Mouse (Mus musculus) layer of hippocampus, postnatal 14 days (tissue): ENCODE results near the gene Plin3. TPM values are rescaled to one million over a fixed set of nuclear protein-coding genes. Genes with fewer than 3 reads are reported as not detected.

Source experiments
- DNase-seq, 2 experiments: peaks; one replicate each; pipeline ENCODE4 v3.0.0; 2021 to 2022; ENCODE audit warnings: low spot score in 2 of 2, mixed read lengths in 1 of 2
- total RNA-seq, 2 experiments: library from RNA; stranded (reverse); gene quantifications; 2 replicates each; pipeline ENCODE4 v1.2.3; 2021

Plin3 gene
- total RNA-seq, 2 experiments from 2014 or later, result 5.1 to 9.1 TPM

DNA sequence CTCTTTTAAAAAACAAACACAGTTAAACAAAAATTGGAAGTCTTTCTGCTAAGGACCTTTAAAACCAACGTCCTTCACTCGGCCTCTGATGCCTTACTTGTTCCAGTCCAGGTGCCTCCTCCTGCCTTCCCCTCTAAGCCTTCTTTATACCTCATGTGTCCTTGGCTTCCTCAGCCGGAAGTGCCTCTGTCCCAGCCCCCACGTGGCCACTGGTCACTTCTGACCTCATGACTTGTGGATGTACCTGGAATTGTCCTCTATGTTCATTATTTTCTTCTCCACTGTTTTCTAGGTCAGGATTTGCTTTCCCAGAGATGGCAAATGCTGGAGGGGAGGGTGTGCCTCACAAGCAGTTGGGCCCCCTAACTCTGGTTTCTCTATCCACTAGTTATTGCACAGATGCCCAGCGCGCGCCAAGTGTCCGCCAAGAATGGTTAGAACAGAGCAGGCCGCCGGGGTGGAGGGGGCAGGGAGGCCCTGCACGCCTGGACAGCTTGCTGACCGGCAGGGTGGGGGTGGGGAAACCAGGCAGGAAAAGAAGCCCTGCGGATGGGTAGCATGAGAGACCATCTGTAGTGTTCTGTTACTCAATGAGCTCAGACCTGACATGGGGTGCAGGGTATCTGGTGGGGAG lies 9.8 kb upstream of the Plin3 start:
- DNase-seq, result no peak

DNA sequence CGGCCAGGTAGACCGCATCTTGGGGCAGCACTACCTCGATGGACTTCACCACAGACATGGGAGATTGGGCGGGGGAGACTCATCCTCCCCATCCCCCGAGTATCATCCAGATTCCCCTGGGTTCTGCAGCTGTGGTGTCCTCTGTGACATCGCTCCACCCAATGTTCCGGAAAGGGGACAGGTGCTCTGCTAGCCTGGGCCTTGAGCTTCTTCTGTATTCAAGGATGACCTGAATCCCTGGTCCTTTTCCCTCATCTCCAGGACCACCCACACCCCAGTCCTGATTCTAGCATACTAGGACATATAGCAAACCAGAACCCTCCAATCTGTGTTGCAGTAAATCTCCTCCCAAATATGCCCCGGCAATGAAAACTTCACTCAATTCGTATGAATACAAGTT lies 7.5 kb upstream of the Plin3 start, which contains the start of gene Arrdc5:
Arrdc5 (minus strand) TSS at position 101 of the 400 bp plus-strand sequence.
- DNase-seq, result no peak

DNA sequence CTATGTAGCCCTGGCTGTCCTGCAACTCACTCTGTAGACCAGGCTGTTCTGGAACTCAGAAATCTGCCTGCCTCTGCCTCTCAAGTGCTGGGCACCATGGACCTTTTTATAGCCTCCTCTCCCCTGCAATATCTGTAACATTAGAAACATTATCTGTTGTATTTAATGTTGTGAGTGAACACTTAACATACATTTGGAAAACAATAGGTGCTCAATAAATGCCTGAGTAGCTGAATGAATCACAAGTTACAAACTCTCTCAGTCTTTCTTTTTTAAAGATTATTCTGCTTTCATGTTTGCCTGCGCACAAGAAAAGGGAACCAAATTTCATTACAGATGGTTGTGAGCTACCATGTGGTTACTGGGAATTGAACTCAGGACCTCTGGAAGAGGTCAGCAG lies 5.6 kb upstream of the Plin3 start:
- no peak for DNase-seq

DNA sequence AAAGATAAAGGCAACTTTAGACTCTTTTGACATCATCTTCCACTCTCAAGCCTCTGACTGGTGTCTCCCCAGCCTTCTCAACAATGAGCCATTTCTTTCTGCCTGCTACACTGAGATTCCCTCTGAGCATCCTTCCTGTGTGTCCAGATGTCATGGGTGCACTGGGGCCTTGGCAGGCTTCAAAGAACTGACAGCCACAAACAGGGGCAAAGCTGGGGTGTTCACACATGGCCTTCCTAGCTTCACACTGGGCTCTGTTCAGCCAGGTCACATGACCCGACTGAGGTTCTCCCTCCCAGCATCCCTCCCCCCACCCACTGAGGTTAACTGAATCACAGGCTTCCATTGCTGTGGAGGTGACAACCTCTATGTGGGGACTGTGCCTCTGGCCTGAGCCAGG lies 3.5 kb upstream of the Plin3 start:
- no peak for DNase-seq

DNA sequence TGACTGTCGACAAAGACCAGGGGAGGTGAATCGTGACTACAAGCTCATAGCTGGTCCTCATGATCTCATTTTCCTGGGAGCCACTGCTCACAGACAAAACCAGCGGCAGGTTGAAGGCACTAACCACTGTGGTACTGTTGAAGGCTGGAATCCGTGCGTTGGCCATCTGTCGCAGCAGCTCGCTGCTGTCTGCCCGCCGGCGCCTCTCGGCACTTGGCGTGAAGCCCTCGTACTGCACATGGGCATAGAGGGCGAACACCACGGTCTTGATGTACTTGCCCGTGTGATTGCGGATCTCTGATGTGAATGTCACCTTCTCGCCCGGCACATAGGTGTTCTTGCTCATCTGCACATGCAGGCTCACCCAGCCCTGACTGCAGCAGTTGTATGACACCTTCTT lies 1.6 kb upstream of the Plin3 start:
- DNase-seq, result no peak

DNA sequence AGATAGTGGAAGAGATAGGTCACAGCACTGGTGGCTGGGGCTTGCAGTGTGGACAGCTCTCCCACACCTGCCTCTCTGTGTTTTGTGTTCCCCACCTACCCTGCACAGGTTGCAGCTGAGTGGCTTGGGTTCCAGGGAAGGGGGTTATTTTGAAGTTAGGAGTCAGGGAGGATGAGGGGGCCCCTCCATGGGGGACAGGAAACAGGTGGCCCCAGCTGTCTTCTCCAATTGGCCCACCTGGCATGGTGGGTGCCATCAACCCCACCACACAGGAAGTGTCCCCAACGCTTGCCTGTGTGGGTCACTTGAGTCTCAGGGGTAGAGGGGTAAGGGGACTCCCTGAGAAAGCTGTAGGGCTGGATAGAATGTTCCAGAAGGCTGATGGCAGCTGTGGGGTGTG lies 618 bp upstream of the Plin3 start:
- DNase-seq, result no peak

DNA sequence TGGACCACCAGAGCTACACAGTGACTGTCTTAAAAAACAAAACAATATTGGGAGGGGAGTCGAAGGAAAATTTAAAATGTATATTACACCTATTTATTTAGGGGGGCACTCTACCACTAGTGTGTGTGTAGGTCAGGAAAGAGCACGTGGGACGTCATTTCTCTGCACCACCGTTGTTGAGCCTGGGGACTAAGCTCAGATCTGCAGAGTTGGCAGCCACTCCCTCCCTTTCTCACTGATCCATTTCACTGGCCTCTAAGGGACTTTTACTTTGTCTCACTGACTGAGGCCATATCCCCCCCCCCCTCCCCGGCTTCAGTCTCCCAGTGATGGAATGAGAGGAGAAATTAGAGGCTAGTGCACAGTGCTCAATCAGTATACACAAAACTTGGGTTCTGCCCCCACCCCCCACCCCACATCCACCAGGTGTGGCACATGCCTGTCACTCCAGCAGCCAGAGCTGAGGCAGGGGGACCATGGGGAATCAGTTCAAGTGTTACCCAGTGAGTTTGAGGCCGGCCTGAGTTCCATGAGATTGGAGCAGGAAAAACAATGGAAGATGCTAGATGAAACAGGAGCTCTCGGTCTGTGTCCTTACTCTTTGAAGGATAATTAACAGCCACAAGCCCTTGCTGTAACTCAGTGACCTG lies 722 bp downstream of the Plin3 start:
- DNase-seq, result no peak

DNA sequence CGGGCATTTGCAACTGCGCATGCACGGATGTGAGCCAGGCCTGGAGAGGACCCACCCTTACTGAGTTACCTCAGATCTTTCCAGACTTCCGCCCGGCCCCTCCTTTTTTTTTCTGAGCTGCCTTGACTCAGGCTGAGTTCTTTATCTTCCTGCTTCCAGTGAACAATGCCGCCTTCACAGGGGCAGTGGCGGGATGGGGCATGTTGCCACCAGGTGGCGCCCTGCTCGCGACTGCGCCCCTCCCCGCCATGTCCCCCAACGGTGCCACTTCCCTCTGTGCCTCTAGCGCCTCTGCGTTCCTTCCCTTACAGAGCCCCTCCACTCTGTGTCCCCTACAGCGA lies 1.5 kb downstream of the Plin3 start:
- DNase-seq, result peak; percentile 63 to 64

DNA sequence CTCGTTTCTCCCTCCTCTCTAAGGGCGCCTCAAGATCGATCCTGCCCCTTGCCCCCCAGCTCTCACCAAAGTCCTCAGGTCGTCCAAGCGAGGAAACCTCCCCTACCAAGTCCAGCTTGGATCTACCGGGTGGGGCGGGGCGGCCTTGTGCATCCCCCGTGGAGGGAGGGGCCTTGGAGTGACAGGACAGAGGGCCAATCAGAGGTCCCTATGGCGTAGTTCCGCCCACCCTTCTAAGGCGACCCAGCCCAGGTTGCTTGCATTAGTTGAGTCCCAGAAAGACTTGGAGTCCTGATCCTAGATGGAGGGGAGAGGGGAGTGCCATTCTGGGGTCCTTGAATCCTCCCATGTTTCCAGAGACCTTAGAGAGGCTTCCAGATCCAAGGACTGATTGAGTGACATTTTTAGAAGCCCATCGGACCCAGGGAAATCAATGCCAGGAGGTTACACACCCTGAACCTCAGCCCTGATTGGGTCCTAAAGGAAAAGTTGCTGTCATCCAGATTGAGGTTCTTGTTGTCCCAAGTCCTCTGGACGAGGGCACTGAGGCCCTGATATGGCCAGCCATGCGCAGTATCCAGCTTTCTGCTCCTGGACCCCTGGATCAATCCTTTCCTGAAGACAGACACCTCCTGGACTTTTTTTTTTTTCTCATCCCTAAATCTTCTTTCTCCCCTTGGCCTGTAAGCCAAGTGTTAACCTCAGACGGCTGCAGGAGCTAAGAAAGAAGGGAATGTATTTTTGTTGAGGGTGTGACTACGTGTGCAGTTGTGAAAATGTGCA lies 2.1 kb downstream of the Plin3 start:
- peak; percentile 66 to 67 for DNase-seq

DNA sequence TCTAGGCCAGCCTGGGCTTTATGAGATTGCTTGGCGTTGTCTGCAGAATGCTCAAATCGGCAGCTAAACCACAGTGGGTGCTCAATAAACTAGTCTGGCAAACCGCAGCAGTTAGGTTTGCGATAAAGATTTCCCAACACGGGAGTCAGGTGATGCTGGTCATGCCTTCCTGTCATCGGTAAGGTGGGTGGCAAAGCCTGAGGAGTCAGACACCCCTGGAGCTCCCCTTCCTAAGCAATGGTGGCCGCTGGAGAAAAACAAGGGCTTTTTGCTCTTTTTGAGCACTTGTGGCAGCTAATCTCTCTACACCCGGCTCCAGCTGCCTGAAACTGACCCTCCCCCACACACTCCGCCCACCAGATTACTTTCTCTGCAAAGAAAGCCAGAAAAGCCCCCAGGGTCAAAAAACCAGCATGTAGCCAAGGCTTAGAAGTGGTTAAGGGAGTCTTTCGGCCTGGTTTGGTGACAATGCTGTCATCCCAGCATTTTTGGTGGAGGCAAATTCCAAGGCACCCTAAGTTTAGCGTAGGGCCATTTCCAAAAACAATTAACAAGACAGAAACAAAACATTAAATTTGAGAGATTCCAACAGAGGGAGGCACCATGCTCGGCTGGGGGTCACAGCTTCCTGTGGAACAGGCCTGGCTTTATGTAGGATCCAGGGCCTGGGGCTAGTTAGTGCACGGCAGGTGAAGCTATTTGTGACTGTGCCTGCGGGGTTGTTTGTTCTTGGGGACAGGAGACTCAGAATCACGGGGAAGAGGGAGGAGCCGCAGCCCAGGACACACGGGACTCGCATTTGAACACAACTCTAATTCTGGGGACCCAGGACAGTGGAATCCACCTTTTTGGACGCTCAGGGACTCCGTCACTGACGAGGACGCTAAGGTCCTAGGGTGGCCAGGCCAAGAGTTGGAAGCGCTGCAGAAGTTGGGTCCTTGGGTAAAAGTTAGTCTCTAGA lies 3.0 kb downstream of the Plin3 start:
- no peak for DNase-seq

DNA sequence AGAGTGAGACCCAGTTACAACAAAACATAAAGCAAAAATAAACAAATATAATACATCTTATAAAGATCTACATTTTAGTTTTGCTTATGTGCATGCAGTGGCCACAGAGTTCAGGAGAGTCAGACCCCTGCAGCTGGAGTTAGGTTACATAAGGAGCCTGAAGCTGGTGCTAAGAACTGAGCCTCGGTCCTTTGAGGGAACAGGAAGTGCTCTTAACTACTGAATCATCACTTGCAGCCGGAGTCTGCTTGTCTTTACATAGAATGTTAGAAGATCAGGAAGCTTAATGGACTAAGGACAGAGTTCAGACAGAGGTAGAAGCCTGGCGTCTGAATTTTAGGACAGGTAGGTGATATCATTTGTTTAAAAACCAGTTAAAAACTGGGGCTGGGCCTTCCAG lies 3.8 kb downstream of the Plin3 start:
- DNase-seq, result no peak

DNA sequence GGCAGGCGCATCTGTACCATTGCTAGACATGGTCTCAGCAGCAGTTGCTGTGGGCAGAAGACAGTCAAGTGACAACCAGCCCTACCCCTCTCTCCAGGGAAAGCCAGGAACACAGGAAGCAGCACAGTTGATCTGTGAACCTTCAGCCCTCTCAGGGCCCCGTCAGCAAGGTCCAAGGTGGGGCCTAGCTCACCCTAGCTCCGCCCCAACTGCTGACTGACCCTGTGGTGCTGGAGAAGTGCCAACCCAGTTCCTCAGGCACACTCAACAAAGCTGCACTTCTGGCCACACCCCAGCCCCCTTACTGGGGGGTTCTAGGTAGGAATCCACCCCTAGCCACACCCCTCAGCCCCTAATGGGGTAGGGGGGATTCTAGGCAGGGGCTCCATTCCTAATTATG lies 4.8 kb downstream of the Plin3 start:
- no peak for DNase-seq

DNA sequence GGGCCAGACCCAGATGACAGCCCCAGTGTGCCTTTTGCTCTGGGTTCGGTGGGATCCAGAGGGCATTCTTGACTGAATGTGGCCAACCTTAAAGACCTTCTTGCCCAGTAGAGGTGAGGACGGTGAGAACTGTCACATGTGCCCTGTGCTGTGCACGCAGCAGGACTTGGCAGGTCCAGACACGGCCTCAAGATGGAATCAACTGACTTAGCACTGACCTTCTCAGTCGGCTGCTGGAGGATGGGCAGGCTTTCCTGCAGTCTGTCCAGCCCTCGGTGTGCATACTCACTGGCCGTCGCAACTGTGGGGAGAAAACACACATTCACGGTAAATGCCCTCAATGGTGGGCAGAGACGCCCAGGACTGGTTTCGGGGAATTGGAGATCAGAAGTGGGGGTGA lies 6.7 kb downstream of the Plin3 start:
- no peak for DNase-seq

DNA sequence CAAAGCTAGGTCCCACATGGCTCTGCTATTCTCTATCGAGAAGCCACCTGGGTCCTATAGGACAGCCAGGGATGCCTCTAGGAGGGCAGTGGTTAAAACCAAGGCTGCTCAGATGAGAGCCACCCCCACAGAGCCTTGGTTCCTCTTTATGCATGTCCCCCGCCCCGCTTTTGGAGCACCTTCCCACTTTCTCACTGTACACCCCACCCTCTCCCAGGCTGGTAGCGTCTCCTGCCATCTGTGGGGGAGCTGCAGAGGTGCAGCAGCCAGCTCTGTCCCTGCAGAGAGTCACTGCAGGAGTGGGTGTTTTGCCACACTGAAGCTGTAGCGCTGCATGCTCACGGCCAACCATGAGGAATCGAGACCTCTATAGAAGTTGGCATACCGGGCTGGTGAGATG lies 9.4 kb downstream of the Plin3 start:
- no peak for DNase-seq

DNA sequence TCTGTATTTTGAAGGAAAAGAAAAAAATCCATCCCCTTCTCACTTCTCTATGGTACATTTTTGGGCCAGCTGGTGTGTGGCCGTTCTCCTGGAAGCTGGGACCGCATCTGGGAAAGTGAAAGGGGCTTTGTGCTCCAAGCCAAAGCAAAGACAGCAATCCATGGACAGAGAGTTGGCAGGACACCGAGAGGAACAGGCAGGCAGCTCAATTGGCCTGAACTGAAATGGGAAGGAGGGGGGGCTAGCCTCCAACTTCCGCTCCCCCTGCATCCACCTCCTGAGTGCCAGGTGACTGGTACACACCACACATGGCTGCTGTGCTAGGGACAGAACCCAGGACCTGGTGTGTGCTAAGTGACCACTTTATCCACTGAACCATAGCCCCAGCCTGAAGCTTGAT lies 9.9 kb downstream of the Plin3 start:
- peak in 1 of 2 experiments; percentile 67 for DNase-seq

DNA sequence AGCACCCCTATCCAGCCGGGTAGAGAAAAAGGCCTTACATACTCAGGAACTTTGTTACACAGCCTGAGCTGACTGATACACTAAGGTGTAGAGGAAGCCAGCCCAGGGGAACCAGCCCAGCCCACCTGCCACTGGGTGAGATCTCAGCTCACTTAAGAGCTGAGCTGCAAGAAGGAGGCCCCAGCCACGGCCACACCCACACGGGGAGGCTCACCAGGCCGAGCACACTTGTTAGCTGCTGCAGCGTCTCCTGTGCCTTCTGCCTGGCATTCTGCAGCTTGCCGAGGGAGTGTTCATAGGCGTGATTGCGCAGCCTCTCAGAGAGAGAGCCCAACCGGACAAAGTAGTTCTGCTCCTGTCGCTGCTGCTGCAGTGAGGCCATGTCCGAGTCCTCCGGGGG lies 11.5 kb downstream of the Plin3 start:
- no peak for DNase-seq

DNA sequence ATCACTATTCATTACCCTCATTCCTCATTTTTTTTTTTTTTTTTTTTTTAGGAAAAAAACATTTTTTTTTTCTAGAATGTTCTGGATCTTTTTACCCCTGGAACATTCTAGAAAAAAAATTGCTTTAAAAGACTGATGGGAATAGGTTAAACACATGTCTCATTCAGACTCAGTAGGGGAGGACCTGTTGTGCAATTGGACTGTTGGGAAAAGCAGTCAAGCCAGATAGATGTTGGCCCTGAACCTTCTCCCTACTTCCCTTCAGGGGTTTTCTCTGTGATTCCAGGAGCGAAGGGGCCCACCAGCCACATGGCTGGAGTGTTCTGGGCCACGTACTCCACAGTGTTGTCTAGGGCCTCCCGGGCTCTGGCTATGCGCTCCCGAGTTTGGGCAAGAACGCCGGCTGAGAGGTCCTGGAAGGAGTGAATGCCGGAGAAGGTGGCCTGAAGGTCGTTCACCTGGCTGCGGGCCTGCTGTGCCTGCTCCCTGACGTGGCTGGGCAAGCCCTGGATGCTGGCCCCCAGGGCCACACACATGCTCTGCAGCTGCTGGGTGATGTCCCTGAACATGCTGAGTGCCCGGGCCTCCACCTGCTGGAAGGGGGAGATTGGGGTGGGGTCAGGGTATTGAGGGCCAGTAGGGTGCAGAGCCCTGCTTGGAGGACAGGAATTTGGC lies 13.1 kb downstream of the Plin3 start:
- DNase-seq, result no peak

DNA sequence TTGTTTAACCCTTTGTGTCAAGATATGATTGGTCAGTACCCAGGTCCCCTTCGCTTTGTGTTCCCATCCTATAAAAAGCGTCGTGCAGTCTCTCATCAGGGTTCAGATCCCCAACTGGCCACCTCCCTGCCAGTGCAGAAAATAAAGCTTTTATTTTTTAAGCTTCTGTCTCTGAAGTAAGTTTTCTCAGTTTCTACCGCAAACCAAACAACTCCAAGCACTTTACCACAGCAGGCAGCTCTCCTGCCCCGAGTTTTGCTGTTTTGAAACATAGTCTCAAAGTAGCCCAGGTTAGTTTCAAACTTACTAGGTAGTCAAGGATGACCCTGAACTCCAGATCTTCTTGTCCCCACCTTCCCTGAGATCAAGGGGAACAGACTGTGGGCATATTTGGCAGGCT lies 14.3 kb downstream of the Plin3 start:
- no peak for DNase-seq

DNA sequence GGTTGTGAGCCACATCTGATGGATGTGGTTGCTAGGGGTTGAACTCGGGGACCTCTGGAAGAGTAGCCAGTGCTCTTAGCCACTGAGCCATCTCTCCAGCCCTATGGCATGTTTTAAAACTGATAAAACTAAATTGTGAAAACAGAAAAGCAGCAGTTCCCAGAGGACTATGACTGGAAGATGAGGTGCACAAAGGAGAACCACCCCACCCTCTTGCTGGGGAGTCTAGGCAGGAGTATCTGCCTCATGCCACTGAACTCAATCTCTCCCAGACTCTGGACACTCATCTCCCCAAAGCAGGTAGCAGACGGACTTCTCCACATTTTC lies 15.1 kb downstream of the Plin3 start:
- no peak for DNase-seq

DNA sequence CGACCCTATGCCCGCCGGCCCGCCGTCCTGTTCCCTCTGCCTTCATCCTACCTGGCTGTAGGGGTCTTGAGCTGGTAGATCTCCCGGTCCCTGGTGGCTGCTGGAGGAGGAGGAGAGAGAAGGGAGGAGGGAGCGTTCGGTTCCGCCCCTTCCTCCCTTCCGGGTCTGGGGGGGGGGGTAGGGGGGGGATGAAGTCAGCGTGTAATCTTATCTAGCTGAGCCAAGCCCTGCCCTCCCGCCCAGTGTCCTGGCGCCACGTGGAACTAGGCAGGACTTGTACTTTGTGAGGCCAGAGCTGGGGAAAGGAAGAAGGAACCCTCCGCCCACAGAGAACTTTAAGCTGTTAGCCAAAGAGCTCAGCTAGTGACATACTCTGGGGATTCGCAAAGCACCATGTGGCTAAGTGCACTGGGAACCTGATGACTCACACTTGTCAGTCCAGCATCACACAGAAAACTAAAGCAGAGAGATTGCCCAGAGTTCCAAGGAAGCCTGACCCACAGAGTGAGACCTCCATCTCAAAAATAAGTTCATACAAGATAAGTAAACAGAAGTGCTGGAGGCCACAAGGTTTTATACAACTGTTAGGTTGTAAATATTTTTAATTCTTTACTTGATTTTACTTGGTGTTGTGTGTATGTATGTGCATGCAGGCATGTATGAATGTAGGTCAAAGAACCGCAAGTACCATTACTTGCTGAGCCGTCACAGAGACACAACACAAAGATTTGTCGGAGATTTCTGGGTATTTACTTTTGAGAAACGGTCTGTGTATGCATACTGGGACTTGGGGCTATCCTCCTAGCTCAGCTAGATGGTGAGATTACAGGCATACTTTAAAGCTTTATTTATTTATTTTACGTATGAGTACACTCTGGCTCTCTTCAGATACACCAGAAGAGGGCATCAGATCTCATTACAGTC lies 15.8 kb downstream of the Plin3 start, which contains the start of gene Ticam1:
Ticam1 (minus strand) TSS at position 144 of the 924 bp plus-strand sequence.
- peak; percentile 64 to 79 for DNase-seq
